Mouse (Mus musculus): ENCODE measurements around the gene Ttll10. TPM values are rescaled to one million over a fixed set of nuclear protein-coding genes. Genes with fewer than 3 reads are reported as not detected.

Ttll10 gene
- not detected in 2 replicates for total RNA-seq (2017)

DNA sequence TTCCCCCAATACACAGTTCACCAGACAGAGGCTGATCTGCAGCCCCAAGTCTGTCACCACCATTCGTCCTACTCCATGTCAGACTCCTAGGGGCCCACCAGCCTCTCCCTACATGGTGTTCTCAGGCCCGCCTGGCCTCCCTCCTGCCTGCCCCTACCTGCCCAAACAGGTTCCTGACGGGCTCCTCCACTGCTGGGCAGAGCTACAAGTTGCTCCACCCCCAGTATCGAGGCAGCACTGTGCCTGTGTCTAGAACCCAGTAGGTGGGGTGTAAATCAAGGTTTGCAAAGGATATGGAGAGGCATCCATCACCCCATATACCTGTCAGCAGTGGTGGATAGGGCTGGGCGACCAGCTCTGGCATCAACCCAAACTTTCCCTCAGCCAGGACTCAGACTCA, at the start of gene Ttll10:
Gene Ttll10, minus strand, starts transcription at position 154 of the 400 bp plus-strand sequence.
- no peak for ATAC-seq (ENCODE audit: extremely low read depth, insufficient number of reproducible peaks, low FRiP score, poor library complexity, severe bottlenecking)

DNA sequence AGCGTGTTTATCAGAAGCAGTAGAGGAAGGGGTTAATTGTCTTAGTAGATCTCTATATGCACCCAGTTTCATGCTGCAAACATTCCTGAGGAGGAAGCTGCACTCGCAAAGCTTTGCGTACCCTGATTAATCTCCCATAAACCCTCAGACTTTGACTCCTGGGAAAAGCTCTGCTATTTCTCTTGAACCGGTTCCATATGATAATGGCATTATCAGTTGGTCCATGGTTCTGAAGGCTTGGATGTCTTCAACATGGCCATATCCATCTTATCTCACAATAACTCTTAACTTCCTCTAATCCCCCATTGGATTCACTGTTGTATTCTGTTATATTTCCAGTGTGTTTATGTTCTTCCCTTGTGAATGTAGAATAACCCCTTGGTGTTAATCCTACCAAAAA, 44.1 kb upstream of the Ttll10 start:
- ATAC-seq (ENCODE audit: extremely low read depth, insufficient number of reproducible peaks, low FRiP score, poor library complexity, severe bottlenecking), result no peak

DNA sequence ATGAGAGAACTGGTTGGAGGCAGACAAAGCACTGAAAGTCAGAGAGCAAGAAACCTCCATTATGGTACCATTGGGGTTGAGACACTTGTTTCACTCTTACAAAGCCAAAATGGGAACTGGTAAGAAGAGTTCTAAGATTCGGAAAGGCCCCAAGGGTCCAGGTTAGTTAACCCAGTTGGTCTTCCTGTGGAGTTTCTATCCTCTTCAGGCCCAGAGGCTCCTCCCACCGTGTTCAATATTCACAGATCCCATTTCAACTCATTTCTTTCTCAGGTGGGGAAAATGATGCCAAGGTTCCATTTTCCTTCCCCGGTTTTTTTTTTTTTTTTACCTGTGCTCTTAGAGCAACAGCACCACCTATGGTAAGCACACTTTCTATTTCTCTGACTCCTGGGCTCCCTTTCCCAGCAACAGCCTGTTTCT, 42.3 kb upstream of the Ttll10 start:
- no peak for ATAC-seq (ENCODE audit: extremely low read depth, insufficient number of reproducible peaks, low FRiP score, poor library complexity, severe bottlenecking)

DNA sequence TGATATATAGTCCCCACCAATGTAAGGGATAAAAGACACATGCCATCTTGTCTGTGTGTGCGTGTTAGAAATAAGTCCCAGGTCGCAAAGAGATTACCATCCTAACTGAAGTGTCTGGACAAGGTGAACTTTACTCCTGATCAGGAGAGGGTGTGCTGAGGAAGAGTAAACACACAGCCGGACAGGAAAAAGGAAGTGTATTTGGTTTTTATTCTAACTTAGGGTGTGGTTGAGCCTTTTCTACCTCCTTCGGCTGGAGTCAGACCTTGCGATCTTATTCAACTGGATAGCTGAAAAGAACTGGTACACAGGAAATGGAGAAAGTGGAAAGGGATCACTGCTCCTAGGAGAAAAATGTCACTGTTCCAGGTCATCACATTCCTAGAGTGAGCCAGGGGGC, 41.3 kb upstream of the Ttll10 start:
- no peak for ATAC-seq (ENCODE audit: extremely low read depth, insufficient number of reproducible peaks, low FRiP score, poor library complexity, severe bottlenecking)

DNA sequence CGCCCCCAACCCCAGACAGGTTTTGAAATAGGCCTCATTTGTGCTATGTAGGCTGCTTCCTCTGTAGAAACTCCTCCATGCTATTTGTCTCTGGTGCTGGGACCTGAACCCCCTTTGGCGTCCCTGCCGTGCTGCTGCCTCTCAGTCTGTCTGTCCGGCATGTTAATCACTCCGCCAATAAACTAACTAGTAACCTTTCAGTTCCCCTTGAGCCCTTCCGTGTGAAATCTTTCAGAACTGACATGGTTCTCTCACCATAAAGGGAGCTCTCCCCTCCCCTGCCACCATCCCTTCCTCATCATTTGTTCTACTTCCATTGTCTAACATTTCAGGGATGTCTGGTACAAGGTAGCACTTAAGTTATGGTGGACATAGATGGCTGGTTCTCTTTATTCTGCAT, 40.2 kb upstream of the Ttll10 start:
- ATAC-seq (ENCODE audit: extremely low read depth, insufficient number of reproducible peaks, low FRiP score, poor library complexity, severe bottlenecking), result no peak

DNA sequence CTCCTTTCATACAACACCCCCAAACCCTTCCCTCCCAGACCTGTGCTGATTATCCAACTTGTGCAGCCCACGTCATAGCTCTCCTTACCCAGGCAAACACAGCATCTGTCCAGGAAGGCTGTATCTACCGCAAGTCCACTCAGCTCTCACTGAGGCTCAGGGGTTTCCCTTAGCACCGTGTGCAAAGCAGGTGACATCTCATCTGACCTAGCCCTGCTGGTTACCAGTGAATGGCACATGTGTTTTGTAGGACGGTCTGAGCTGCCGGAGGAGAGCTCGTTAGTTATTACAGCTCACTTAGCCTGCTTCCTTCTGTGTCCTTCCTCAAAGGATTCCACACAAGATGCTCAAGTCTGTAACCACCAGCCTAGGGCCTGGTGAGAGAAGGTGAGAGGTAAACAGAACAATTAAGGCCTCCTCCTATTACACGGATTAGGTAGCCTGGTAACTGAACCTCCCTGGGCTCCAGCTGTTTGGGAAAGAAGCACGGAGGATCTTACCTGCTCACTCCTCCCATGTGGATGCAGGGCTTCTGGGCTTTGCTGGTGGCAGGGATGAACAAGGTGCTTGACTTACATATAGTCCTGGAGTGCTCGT, 38.7 kb upstream of the Ttll10 start:
- no peak for ATAC-seq (ENCODE audit: extremely low read depth, insufficient number of reproducible peaks, low FRiP score, poor library complexity, severe bottlenecking)

DNA sequence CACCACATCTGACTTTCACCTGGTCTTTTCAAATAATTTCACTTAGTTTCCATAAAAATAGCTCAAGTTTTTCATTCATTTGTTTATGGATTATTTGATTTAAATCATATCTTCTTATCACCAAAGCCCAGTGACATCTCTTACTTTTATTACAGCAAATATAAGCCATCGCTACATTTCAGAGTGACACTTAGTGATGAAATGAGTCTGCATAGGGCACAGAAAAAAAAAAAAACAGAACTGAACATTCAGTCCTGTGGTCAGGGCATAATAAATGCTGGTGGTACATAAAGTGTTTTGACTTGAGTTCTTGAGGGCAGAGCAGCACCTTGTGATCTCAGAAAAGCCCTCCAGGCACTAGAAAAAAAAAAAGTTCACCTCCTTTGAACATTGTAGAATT, 37.0 kb upstream of the Ttll10 start:
- ATAC-seq (ENCODE audit: extremely low read depth, insufficient number of reproducible peaks, low FRiP score, poor library complexity, severe bottlenecking), result no peak

DNA sequence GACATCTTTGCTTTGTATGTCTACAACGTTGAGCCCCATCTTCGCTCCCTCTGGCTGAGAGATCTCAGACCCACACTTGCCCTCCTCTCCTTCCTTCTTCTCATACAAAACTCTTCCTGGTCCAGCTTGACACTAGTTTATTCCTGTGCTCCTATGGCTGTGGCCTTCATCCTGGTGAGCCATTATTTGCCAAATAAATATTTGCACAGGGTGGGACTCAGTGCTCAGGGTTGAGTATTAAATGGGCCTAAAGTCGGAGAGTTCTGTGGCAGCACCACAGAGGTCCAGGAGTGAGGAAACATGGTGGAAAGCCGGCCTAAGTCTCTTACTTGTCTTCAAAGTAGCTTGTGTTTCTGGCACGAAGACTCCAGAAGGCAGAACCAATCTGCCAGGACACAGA, 34.5 kb upstream of the Ttll10 start:
- no peak for ATAC-seq (ENCODE audit: extremely low read depth, insufficient number of reproducible peaks, low FRiP score, poor library complexity, severe bottlenecking)

DNA sequence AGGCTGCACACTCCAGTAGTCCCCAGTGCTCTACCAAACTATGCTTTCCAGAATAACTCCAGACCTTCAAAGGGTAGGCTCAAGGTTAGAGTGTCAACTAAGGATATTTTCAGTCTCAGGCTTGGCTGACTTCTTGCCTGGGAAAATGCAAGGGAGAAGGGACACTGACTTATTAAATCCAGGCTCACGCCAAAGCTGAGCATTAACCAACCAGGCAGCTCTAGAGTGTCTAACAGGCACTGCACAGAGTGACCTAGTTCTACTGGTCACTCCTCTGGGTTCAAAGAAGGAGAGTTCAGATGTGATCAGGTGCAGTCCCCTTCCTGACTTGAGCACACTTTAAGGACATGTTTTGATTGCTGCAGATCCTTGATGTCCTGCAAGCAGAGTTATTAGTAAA, 33.6 kb upstream of the Ttll10 start:
- ATAC-seq (ENCODE audit: extremely low read depth, insufficient number of reproducible peaks, low FRiP score, poor library complexity, severe bottlenecking), result no peak

DNA sequence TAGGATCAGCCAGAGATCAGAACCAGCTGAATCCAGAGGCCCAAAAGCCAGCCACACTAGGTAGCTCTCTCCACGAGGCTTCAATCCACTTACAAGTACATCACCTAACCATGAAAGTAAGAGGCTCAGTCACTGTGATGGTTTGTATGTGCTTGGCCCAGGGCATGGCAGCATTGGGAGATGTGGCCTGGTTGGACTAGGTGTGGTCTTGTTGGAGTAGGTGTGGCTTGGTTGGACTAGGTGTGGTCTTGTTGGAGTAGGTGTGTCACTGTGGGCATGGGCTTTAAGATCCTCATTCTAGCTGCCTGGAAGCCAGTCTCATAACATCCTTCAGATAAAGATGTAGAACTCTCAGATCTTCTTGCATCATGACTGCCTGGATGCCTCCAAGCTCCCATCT, 32.0 kb upstream of the Ttll10 start:
- no peak for ATAC-seq (ENCODE audit: extremely low read depth, insufficient number of reproducible peaks, low FRiP score, poor library complexity, severe bottlenecking)

DNA sequence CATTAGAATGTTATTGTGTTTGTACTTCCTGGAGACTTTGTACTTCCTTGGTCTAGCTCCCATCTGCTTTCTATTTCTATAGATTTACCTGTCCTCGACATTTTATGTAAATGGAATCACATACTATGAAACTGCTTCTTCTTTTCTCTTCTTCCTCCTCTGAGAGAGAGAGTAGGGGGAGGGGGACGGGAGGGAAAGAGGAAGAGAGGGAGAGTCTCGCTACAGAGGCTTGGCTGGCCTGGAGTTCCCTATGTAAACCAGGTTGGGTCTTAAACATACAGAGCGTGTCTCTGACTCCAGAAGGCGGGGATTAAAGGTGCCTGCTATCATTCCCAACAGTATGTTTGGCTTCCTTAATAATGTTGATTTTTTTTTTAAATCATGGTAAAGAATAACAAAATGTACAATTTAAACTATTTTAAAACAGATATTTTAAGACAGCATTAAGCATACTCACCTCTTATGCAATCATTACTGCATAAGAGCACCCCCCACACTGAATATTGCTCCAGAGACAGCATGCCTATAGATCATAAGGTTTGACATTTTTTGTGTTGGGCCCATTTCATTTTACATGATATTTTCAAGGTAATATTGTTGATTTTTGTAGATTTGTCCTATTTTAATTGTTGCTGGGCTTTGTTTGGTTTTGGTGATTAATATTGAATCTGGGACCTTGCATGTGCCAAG, 28.3 kb upstream of the Ttll10 start:
- peak; percentile 84 for ATAC-seq (ENCODE audit: extremely low read depth, insufficient number of reproducible peaks, low FRiP score, poor library complexity, severe bottlenecking)

DNA sequence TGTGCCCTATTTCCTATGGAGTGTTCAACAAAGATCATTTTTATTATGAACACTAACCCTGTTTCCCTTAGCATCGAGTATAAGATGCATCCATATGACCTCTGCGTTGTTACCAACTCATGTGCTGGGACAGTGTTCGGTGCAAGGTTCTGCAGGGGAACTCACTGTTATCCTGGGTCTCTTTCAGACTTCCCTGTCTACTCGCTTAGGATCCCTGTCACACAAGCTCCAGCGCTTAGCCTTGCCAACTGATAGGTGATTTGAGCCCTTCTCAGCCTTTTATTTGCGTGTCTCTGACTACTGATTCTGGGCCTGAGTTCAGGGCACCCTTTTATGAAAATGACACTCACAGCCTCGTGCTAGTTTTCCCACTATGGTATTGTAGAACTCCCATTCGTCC, 26.0 kb upstream of the Ttll10 start:
- no peak for ATAC-seq (ENCODE audit: extremely low read depth, insufficient number of reproducible peaks, low FRiP score, poor library complexity, severe bottlenecking)

DNA sequence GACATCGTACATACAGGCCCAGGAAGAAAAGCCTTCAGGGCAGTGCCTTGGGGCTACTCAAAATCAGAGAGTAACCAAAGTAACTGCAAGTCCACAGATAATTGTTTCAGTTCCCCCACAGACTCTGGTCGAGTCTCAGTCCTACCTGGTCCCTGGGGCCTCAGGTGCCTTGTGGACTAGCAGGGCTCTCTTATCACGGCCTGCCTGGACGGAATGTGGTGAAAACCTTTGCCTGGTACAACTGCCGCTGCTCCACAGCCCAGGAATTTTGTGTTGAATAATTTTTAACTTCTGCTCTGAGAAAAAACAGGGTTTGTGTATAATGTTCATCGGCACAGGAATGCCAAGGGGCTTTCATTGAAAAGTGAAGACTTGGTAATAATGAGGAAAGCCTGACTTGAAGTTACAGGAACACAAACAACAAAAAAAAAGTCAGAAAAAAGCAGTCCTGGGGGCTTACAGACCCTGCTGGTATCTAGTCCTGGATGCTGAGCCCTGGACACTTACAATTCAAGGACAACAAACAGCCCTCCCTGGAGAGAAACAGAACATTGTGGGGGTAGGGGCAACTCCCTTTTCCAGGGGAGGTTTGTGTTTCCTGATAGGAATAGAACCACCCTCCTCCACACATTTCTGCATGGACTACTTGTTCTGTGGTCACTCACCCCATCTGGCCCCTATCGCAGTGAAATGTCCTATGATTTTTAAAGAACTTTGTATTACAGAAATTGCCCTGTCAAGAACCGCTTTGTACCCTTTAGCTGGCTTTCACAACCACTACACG, 25.1 kb upstream of the Ttll10 start:
- no peak for ATAC-seq (ENCODE audit: extremely low read depth, insufficient number of reproducible peaks, low FRiP score, poor library complexity, severe bottlenecking)

DNA sequence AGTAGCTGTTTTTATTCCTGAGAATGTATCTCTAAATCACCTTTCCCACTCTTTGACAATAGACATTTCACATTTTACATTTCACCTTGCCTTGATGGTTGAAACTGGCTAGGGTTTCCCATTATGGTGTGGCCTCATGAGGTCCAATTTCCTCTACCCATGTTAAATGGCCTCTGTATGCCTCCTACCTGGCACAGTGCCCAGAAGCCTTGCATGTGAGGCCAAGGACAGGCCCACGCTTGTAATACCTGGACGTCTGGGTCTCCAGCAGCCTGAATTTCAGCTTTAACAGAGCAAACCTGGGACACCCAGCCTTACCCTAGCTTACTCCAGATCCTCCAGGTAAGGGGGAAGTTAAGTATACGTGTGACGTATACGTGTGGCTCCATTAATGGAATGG, 24.1 kb upstream of the Ttll10 start:
- no peak for ATAC-seq (ENCODE audit: extremely low read depth, insufficient number of reproducible peaks, low FRiP score, poor library complexity, severe bottlenecking)

DNA sequence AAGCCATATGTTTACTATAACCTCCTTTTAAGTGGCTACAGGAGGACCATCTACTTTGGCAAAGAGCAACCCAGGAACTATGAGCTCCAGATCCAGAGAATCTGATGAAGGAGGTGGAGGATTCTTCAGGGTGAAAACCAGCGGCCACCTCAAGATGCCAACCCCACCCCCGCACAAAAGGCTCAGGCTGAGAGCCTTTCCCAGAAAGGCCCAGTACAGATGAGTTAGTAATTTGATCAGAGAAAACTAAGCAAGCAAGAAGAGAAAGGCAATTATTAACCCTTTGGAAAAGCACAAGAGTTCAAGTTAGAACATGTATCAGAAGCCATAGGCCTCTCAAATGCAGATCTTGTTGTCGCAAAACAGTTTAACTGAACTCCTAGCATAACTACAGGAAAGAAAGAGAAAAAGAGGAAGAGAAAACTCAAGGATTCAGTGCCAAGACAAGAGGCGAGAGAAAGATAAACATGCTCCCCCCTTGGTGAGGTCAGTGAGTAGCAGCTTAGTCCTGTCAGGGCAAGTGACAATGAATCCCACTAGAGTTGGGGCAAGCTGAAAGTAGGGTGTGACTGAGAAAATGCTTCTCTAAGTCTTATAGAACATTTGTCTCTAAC, 23.5 kb upstream of the Ttll10 start:
- ATAC-seq (ENCODE audit: extremely low read depth, insufficient number of reproducible peaks, low FRiP score, poor library complexity, severe bottlenecking), result no peak

DNA sequence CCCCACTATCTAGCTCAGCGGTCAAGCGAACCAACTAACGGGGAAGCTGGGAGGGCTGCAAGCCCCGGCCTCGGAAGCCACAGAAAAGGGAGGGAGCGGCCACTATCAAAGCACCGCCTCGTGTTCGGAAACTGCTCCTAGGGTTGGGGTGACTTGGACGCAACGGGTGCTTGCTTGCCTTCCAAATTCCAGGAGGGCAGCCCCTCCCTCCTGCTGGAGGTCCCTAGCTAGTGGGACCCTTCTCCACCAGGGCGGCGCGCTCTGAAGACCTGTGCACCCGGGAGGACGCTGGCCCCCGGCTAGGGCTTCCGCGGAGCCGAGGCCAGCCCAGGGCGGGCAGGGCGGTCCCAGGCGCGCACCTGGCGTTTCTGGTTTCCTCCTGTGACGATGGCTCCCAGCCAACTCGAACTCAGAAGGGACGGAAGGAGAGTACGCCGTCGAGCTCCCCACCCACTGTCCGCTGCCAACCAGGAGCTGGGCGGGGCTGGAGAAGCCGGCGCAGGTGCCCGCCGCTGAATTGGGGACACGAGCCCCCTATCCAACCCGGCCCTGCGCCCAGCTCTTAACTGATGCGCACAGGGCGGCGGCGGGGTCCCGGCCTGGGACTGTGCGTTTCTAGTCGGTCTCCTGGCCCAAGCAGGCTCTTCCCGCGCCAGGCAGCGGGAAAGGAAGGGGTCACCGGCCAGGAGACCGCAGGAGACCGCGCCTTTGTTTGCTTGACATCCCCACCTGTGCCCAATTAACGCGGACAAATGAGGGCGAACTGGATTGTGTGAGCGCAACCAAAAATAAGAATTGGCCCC, 18.5 kb upstream of the Ttll10 start:
- peak; percentile 62 for ATAC-seq (ENCODE audit: extremely low read depth, insufficient number of reproducible peaks, low FRiP score, poor library complexity, severe bottlenecking)

DNA sequence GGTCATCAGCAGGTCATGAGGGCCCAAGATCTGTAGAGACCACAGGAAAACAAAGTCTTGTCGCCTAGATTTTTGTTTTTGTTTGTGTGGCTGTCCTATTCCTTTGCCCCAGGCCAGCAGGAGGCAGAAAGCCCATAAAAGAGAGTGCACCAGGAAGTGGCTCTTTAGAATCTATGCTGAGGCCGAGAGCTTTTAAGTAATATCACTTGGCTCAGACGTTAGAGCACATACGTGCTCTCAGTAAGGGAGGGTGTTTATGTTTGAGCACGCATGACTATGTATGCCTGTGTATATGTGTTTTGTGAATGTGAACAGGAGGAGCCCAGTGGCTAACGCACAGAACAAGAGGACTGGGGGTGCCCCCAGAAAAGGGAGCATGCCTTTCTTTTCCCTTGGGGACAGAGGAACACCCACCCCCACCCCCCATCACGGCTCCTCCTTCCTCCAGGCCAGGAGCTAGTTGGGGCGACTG, 17.7 kb upstream of the Ttll10 start:
- ATAC-seq (ENCODE audit: extremely low read depth, insufficient number of reproducible peaks, low FRiP score, poor library complexity, severe bottlenecking), result peak; percentile 27; the same call in 1 of the 2 replicates

DNA sequence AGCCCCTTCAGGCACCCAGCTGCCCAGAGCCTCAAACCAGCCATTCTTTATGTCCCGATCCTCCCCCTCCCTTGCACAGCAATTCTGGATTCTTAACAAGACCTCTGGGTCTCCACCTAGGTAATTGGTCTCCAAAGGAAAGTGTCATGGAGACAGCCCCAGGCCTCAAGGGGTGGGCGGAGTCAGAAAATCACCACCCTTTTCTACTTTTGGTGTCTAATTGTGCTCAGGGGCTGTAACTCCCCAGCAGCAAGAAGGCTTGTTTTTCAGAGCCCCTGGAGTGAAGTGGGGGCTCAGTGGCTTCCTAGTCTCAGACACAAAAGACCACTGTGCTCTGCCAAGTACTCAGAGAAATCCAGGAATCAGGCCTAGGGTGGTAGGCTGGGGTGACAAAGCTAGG, 11.5 kb upstream of the Ttll10 start:
- no peak for ATAC-seq (ENCODE audit: extremely low read depth, insufficient number of reproducible peaks, low FRiP score, poor library complexity, severe bottlenecking)

DNA sequence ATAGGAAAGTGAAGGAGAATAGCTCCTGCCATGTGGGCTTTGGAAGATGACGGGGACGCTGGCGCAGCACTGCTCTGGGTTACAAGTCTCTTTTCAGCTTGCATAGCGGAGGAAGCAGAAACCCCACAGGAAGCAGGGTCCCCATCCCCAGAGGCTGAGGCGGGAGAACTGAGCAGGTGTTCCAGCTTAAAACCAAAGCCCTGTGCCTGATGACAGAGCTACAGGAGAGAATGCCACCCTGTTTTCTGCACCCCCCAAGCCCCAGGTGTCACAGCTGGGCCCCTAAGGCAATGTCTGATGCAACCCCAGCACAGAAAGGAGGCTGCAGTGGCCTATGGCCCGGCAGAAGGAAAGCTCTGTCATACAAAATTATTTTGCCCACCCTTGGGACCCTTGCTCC, 11.1 kb upstream of the Ttll10 start:
- ATAC-seq (ENCODE audit: extremely low read depth, insufficient number of reproducible peaks, low FRiP score, poor library complexity, severe bottlenecking), result no peak
